Mouse (Mus musculus): ENCODE measurements around the gene Crp.

Crp gene

DNA sequence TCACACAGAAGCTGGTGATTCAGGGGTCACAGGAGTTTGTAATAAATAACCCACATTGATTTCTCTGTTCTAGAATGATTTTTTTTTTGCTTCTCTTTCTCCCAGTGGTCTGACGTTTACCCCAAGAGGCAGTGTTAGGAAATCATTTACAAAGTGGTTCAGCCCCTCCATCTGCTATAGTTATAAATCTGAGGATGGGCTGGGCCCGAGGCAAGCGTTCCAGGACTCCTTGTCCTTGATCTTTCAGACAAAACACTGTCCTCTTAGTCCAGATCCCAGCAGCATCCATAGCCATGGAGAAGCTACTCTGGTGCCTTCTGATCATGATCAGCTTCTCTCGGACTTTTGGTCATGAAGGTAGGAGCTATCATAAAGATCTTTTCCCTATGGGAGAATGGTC, at the start of gene Crp:
TSS of gene Crp (plus strand) at position 212 of the 400 bp plus-strand sequence.
- DNase-seq (ENCODE audit: low spot score), result no peak

DNA sequence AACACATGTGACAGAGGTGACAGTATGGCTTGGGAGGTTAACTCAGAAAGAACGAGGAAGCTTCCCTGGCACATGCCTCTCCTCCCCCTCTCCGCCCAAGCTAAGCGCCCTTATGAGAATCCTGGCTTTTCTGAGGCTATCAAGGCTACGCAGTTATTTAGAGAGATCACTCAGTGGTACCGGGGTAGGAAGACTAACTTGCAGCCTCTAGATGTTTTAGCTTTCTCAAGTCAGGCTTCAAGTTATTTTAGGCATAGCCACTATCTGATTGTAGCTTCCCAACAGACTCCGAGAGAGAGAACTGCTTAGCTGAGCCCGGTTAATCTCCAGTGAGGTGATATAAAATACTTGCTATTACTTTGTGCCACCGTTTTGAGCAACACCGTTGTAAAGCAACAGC, 48.5 kb upstream of the Crp start:
- DNase-seq (ENCODE audit: low spot score), result no peak

DNA sequence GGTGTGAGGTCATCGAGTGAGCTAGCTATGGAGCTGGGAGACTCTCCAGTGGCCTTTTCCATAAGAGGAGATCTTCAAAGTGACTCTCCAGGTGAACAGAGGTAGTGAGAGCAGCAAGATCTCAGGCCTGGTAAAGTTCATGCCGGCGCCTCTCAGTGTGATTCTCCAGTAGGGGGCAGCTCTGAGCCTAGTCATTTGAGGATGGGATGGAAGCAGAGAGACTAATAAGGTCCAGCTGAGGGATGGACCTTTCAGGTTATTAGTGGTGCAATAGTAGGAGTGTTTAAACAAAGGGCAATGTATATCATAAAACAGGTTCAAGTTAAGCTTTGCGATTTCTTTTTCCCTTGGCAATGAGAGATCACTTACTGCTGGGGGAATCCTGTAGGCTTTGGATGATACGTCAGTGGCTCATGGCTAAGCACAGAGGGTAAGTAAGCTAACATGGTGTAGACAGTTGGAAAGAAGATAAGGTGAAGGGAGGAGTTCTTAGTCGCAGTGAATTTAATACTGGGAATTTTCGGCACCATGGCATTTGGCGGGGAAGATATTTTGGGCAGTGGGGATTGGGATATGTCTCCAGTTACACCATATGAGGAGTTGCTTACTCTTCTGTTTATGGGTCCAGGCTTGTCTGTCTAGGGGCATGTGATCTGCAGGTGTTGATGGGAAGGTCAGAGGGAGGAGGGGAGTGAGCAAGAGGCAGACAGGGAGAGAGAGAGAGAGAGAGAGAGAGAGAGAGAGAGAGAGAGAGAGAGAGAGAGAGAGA, 47.2 kb upstream of the Crp start:
- DNase-seq (ENCODE audit: low spot score), result peak; percentile 67

DNA sequence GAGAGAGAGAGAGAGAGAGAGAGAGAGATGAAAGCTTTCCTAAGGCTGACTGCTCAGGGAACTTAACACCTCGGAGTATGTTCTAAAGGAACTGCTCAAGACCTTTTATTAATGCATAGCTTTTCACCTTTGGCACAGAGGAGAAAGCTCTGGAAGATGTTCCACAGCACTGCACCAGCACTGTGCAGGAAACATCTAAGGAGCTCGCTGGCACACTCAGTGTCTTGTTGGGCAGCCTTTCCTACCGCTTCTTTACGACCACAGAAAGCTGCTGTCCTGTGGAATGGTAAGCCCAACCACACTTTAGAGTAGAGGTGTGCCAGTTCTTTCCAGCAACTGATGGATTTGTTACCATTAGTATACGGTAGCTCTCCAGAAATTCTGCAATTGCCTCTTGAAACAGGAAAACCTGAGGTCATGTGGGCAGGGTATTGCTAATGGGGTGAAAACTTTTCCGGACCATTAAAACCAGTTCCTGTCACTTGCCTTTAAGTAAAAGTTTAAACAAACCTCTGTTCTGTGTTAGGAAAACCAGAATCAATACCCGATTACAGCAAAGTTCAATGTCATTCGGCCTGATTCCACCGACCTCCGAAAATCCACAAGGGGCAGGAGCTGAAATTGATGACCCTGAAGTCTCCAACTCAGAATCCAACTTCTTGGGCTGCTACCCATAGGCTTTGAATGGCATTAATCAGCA, 46.4 kb upstream of the Crp start:
- DNase-seq (ENCODE audit: low spot score), result no peak

DNA sequence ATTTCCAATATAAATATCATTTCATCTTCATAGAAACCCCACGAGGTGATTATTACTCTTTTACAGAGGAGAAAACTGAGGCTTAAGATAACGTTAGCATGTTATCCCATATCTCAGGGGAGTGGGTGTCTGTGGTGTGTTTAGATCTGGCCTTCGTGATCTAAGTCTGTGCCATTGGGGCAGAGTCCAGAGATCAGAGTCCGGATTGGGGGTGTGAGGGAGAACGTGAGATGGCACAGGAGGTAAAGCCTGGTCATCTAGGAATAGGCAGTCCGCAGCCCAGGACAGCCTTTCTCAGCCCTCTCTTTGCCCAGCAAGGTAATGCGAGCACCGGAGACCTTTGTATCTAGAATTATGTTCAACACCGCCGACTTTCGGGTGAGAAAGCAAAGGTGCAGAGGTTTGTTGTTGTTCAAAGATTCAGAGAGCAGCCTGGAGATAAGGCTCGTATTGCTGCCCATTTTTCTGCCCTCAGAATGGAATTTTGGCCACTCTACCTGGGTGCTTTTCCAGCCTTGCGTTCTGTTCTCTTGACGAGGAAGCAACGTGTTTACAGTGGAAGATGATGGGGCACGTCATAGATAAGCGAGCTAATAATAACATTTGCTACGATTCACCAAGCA, 45.7 kb upstream of the Crp start:
- DNase-seq (ENCODE audit: low spot score), result no peak

DNA sequence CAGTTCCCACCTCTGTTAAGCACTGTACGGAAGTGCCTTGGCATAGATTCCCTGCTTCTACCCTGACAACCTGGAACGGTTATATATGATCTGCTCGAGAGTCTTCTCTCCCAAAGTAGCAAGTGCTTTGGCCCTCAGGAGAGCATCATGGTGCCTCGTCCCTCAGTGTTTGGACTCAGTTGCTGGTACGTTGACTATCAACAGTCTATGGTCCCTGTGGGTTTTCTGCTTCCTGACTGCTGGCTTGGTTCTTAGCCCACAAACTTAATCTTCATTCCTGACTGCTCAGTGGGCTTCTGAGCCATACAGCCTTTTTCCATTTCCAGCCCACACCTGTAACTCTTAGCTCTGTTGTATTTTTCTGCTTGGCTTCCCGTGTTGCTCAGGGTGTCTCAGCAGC, 44.0 kb upstream of the Crp start:
- DNase-seq (ENCODE audit: low spot score), result no peak

DNA sequence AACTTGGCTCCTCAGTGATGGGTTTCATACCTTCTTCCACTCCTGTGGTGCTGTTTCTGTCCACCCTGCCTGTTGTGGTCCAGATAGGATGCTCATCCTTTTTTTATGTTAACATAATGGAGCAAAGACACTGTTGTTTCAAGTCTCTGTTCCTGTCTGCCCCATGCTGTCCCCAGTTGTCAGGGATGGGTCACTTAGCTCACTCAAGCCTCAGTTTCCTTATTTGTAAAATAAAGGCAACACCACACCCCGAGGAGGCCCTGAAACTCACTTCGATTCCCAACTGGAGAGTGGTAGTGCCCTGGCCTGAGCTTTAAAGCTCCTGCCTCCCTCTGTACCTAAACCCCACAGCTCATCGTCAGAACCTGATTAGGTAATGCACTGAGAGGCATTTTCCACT, 40.6 kb upstream of the Crp start:
- DNase-seq (ENCODE audit: low spot score), result no peak

DNA sequence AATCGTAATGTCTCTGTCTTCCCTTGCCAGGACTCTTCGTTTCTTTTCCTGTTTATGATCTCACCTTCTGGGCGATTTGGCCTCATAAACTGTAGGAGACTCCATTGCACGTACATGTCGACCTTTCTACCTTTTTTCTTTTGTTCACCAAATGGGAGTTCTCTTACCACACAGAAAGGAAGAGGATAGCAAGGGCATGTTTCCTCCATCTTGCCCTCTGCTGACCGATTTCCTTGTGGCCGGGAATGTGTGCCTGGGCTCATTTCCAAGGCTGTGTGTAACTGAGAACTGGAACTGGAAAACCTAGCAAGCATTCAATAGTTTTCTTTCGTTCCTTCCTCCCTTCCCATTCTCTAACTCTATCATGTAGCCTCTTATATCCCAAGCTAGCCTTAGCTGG, 38.2 kb upstream of the Crp start:
- DNase-seq (ENCODE audit: low spot score), result no peak

DNA sequence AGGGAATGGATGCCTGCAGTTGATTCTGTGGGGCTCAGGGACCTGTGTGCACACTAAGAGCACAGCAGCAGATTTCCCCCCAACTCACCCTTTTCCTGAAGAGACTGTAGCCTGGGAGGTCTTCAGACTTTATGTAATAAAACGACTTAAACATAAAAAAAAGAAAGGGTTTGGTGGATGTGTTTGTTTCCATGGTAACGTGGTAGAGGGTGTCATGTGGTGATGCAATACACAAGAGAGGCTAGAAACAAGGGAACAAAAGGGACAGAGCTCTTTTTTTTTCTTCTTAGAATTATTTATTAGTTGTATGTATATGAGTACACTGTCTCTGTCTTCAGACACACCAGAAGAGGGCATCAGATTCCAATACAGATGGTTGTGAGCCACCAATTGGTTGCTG, 32.4 kb upstream of the Crp start:
- DNase-seq (ENCODE audit: low spot score), result no peak

DNA sequence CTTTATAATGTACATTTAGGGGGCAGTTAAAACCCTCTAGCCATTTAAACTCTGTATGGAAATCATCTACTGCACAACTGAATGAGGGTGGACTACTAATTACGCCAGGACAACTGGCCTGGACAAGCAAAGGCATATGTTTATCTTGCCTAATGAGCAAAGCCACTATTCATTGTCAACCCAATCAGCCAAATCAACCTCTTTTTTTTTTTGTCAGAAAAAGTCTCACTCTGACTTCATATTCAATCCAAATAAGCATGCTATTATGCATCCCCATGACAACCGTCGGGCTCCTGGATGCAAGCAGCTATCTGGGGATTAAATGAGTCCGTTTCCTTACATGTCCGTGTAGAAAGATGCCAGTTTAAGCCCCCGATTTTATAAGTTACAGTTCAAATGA, 30.3 kb upstream of the Crp start:
- no peak for DNase-seq (ENCODE audit: low spot score)

DNA sequence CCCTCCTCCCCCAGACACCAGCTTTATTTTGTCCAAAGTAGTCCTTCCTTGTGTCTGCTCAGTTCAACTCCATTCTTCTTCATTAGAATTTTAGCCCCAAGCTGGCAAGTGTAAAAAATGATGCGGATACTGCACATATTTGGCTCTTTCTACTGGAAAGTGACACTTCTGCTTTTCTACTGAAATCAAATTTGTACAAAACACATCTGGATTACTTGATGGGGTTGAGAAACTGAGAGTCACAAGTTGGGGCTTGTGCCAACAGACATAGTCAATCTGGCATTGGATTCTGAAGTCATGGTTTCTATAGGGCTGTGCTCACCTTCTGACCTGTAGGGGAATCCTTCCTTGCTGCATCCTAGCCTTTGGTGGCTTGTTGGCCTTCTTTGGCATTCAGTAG, 27.1 kb upstream of the Crp start:
- DNase-seq (ENCODE audit: low spot score), result no peak

DNA sequence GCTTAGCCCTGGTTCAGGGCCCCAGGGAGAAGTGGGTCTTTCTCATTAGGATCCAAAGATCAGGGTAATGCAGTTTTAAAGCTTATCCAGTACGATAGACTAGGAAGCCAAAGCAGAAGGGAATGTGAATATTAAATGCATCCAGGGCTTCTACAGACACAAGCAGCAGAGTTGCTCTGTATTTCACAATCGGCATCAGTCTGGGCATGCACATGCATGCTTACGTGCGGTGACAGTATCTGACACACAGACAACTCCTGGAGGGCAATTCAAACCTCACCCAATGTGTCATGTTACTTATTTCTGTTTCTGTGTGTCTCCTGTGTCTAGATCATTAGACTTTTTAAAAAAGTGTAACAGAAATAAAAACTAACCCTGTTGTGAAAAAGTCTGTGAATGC, 17.1 kb upstream of the Crp start:
- DNase-seq (ENCODE audit: low spot score), result no peak

DNA sequence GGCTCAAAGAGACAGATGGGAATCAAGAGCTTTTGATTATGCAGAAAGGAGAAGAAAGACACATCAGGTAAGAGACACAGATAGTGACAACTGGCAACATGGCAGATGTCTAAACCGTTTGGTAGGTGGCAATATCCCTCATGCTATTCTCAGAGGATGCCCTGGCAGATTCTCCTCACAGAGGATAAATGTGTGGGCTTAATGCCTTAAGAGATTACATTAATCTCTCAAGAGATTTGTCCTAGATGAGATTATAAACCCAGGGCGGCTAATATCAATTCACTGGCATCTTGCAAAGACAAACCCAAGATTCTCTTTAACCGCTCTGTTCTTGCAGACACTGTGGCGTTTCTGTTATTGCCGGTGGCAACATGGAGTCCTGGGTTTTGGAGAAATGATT, 14.3 kb upstream of the Crp start:
- DNase-seq (ENCODE audit: low spot score), result no peak

DNA sequence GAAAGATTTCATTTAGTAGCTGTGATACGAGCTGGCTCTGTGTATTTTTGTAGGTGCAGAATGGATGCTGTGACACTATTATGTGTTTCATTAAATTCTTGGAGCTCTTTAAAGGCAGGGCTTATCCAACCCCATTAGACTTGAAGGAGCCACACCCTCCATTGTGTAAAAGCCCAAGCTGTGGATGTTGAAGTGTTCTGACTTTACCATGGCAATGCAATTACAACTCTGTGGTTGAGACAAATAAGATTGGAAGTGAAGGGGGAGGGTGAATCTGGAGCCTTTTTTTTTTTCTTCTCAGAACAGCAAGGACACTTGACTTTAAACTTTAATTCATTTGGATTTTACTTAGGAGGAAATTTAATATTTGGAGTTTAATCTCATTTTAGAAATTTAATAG, 13.9 kb upstream of the Crp start:
- no peak for DNase-seq (ENCODE audit: low spot score)

DNA sequence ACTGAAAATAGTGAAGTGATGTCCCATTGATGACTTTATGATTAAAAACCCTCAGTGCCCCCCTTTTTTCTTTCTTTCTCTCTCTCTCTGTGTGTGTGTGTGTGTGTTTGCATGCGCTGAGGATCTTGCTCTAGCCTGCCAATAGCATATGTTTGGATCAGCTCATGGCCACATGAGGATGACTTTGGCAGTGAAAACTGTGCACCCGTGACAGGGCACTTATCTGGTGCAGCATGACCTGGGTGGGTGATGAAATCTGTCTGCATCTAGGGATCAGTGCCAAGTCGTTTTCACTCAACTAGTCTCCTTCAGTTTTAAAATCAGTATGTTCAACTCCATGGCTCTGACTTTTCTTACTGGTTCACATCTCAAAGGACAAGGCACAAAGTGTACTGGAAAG, 12.7 kb upstream of the Crp start:
- no peak for DNase-seq (ENCODE audit: low spot score)

DNA sequence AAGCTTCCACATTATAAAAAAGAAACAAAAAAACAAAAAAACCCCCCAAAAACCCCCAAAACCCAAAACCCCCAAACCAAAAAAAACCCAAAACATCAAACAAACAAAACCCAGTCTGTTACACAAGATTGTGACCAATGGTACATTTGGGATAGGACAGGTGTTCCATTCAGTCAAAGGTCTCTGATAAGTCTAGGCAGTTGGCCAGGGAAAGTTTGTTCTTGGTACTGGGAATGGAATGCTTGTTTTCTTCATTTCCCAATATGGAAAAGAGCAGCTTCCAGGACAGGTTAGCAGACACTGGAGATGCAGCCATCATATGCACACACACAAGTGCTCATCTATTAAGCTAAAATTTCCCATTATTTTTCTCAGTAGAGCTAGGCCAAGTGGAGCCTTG, 433 bp upstream of the Crp start:
- no peak for DNase-seq (ENCODE audit: low spot score)

DNA sequence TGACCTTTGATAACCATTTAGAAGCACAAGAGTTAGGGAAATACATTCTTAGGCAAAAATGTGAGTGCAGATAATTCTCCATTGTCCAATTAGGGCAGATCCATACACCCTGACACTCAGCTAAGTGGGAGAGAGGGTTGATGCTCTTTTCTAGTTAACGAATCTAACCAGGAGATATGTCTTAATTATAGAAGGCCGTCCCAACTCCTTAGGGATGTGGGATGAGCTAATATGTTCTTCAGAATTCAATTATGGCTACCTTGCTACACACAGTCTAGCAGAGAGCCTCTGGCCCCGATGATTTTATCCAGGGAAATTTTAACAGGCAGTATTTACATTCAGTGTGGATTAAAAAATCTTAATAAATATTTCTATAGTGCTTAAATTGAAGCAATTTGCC, 3.0 kb downstream of the Crp start:
- DNase-seq (ENCODE audit: low spot score), result no peak

DNA sequence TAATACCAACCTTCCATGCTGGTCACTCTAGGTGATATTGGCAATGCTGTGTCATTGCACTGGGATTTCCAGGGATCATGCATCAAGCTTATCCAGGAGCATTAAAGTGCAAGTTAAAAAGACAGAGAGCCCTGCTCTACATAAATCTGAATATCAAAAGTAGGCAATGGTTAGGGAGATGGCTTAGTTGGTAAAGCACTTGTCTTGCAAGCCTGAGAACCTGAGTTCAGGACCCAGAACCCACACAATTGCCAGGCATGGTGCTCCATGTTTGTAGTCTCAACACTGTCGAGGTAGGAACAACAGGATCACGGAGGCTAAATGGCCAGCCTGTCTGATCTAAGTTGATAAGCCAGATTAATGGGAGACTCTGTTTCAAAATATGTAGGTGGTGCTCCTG, 3.5 kb downstream of the Crp start:
- no peak for DNase-seq (ENCODE audit: low spot score)

DNA sequence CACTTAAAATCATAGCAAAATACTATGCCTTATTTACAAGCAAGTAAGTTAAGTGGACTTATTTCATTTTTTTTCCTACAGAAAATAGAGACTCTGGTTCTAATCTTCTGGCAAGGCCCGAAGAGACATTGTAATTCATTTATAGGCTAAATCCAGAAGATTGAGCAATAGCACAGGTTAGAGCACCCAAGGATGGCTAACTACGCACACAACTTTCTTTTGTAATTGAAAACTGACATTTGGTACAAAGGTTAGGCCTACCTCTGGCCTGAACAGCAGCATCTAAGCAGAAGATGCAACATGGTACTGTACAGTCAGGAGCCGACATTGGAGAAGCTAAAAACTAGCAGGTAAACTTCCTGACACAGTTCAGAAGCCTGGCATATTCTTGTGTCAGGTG, 4.0 kb downstream of the Crp start:
- no peak for DNase-seq (ENCODE audit: low spot score)

DNA sequence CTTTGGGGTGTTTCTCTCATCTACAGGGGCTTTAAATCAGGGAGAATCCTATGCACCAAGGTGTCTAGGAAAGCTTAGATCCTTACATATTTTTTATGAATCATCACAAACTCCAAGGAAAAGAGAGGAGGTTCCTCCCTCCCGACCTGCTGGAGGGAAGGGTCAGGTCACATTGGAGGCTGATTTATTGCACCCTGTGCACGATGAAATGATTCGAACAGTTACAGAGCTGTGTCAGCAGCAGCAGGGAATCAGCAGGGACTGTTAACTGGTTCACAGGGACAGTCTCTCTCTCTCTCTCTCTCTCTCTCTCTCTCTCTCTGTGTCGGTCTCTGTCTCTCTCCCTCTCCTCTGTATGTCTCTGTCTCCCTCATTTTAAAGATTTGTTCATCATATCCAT, 6.9 kb downstream of the Crp start:
- no peak for DNase-seq (ENCODE audit: low spot score)

DNA sequence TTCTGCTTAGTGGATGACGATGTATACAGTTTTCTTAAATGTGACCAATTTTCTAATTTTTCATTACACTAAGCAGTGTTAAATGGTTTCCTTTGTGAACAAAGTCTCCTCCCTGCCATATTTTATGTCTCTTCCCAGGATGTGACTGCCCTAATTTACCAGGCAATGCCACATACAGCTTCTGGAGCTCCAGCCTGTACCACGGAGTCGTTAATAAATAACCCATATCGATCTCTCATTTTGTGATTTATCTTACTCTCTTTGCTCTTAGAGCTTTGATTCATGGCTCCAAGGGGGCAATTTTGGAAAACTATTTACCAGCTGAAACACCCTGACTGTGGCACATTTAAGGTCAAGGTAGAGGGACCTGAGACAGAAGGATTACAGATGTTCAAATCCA, 8.4 kb downstream of the Crp start:
- no peak for DNase-seq (ENCODE audit: low spot score)

DNA sequence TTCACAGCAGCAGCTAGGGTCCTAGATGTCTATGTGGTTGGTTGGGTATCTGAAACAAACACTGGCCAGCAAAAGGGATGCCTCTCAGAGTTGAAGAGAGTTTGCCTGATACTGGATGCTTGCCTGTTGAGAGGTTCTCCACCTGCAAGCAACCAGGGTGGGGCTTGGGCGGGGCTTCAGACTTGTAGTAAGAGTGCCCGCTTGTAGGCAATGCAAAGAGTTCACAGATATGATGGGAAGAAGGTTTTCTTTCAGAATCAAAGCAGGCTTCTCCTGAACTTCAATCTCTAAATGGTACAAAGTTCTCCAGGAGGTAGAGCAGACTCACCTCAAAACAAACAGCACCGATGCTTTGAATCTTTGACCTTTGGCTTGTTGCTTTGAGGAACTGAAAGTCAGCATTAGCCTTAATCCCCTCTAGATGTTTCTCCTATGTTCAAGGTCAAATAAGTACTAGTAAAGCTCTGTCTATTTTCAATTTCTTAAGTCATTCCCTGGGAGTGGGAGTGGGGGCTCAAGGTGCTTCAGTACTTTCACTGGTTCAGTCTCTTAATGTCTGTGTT, 12.0 kb downstream of the Crp start:
- no peak for DNase-seq (ENCODE audit: low spot score)

DNA sequence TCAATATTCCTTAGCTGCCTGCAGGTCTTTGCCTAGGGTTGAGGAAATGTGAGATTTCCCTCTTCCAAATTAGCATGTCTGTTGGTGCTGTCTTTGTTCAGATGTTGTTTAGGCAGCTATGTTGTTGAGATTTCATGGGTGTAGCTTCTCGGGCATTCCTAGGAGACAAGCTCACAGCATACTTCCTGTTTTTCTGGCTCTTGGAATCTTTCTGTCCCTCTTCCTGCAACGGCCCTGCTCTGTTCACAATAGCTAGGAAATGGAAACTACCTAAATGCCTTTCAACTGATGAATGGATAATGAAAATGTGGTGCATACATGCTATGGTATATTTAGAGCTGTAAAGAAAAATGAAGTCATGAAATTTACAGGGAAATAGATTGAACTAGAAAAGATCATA, 13.5 kb downstream of the Crp start:
- no peak for DNase-seq (ENCODE audit: low spot score)

Measured in embryo, embryonic 10.5 days (tissue).